Mouse (Mus musculus): ENCODE results near the gene Ckap2l. TPM values are rescaled to one million over a fixed set of nuclear protein-coding genes. Genes with fewer than 3 reads are reported as not detected.

Ckap2l gene
- total RNA-seq, 1 experiment from 2014 or later: 0.47 TPM

DNA sequence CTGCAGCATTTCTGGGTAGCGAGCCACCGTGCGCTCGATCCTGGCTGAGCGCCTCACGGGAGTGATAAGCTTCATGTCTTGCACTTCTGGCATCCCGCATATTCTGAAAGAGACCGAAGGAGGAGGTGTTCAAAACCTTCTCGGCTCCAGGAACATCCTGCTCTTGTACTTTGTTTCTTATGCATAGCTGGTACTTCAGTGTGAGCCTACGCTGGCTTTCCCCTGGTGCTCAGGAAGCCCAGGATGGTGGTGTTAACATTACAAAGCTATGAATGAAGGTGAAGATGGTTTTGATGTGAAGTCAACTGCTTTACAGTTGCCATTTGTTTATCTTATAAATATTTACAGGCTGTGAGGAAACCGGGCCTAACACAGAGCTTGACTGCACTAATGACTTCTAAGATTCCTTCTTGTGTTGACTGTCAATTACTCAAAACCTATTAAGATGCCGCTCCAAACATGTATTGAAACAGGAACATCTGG is 27.8 kb downstream of the Ckap2l start:
- ATAC-seq (ENCODE audit: extremely low read depth, insufficient number of reproducible peaks, low FRiP score, poor library complexity, severe bottlenecking): no peak

DNA sequence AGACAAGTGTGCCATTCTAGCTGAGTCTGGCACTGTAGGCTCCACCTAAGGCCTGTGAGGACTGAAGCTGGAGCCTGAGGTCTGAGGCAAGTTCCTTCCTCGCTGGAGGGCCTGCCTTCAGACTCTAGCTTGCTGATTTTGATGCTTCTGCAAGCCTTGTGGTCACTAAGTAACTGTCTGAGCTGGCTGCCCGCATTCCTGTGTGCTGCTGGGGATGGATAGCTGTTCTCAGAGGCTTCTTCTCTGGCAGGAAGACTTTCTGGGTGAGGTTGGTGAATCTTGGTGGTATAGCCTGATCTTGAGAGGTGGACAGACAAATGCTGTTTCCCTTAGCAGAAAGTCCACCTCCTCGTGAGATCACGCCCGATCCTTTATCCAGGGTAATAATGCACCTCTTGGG is 29.3 kb downstream of the Ckap2l start:
- ATAC-seq (ENCODE audit: extremely low read depth, insufficient number of reproducible peaks, low FRiP score, poor library complexity, severe bottlenecking): no peak

DNA sequence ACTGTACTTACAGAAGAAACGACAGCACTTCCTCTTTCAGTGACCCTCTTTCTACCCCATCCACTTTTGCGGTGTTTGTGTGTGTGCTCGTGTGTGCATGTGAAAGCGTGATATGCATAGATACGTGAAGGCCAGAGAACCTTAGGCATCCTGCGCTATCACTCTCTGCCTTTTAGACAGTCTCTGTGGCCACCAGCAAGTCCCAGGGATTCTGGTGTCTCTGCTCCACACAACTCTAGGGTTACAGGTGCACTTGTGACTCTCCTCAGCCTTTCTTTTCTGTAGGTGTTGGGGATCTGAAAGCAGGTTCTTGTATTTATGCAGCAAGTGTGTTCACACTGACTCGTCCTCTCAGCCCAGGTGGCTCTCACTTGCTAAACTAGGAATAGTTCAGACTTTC is 31.7 kb downstream of the Ckap2l start:
- no peak for ATAC-seq (ENCODE audit: extremely low read depth, insufficient number of reproducible peaks, low FRiP score, poor library complexity, severe bottlenecking)

DNA sequence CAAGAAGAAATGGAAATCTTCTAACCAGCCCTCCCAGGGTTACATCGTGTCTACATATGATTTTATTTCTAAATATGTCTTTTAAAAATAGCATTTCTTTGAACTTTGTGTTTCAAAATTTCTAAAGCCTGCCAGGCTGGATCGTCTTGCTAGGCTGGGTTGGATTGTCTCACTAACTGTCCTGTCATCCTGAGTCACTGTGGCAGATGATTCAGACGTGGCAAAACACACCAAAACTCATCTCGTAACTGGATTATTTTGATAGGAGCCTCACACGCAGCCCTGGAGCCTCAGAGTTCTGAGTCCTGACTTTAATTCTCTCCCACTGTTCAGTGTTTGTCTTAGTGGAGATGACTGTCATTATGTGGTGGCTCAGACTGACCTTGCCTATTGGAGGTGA is 33.9 kb downstream of the Ckap2l start:
- ATAC-seq (ENCODE audit: extremely low read depth, insufficient number of reproducible peaks, low FRiP score, poor library complexity, severe bottlenecking): no peak

DNA sequence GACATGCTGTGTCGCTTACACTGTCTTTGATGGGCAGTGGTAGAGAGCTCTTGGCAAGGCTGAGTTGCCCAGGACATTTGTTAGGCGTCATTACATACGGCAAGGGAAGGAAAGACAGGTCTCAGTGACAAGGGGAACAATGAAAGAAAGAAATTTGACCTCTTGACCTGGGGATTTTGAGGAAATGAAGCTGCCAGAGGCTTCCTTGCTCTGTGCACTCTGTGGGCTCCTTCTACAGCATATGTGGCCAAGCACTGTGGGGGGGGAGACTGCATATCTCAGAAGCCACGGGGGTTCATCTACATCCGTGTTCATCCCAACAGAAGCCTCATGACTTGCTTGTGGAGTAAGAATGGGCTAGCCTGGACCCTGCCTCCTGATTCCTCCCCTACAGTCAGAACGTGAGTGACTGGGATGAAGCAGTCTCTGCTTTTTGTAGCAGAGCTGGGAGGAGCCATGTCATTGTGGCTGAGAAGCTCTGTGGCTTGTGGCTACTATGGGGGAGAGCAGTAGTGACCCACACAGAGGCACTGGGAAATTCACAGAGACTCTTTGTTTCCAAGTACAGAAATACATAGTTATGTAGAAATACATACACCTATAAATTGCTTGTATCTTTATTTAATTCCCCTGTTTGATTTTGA is 35.7 kb downstream of the Ckap2l start:
- ATAC-seq (ENCODE audit: extremely low read depth, insufficient number of reproducible peaks, low FRiP score, poor library complexity, severe bottlenecking): no peak

DNA sequence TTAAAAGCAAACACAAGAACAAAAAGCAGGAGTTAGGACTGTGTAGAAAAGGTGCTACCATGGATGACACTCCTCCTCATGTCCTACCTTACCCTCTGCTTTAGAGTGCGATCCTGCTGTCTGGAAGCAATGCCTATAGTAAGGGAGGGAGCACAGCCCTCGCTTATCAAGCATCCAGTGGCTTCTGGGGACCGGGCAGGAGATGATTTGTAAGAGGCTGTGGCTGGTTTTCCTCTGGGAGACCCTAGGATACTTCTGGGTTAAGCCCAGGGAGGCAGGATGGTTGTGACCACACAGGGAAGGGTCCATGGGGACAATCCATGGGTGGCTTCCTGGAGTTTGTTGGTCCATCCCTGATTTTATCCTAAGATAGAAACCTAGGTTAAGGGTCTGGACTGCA is 36.4 kb downstream of the Ckap2l start:
- no peak for ATAC-seq (ENCODE audit: extremely low read depth, insufficient number of reproducible peaks, low FRiP score, poor library complexity, severe bottlenecking)

DNA sequence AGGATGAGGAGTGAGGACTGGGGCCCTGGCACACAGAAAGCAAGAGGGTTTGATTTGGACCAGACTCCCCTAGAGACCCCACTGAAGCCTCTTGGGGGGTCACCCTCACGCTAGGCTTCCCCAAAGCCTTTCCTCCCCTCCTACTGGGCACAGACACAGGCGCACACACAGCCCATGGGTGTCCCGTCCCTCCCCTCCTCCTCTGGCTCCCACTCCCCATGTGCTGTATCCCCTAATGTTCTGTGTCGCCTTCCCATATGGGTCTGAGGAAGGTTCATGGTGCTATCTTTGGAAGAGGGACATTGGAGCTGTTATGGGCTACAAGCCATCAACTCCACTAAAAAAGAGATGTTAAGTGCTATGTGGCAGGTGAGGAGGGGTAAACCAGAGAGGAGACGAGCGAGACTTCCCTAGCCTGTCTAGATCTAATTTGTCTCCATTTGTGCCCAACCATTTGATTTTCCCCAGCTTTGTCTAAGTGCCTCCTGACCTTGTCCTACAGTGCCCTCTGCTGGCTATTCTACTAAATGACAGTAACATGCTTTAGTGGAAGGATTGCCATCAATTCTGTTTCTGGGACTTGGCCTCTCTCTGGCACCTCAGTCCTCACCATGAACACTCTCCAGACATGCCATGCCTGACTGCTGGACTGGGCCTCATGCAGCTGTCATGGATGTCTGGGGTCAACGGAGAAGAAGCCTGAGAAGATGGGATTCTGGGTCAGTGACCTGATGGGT is 38.4 kb downstream of the Ckap2l start:
- ATAC-seq (ENCODE audit: extremely low read depth, insufficient number of reproducible peaks, low FRiP score, poor library complexity, severe bottlenecking): peak; percentile 74; the same call in 1 of the 2 replicates

DNA sequence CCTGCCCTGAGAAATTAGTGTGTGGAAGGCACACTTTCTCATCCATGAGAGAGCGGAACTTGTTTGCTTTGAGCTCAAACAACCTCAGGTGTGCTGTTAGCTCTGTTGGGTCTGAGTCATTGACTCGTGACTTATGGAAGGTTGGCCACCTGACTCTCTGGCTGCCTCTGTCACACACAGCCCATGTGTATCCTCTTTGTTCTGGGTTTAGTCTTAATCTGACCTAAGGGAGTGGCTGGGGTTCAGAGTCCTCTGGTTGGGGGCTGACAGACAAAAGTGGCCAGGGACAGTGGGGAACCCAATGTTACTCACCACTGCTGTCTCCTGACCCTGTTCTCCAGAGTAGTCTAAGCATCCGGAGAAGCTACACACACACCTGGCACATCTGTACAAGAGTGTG is 39.0 kb downstream of the Ckap2l start:
- no peak for ATAC-seq (ENCODE audit: extremely low read depth, insufficient number of reproducible peaks, low FRiP score, poor library complexity, severe bottlenecking)

DNA sequence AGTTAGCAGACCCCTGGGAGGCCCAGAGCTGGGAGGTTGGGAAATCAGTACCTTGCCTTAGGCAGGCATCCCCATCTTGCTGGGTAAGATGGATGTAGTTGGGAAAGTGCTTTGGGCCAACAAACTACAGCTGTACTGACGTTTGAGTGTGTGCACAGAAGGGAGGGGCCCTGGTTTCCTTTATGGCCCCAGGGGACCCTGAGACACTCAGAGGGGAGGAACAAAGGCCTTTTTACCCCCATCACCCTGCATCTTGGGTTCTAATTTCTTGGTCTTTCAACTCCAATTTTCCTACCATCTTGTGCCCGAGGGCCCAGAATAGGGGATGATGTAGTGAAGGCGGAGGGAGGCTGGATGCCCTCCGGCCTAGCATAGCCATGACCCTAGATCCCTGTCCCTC is 41.0 kb downstream of the Ckap2l start:
- ATAC-seq (ENCODE audit: extremely low read depth, insufficient number of reproducible peaks, low FRiP score, poor library complexity, severe bottlenecking): peak; percentile 54

DNA sequence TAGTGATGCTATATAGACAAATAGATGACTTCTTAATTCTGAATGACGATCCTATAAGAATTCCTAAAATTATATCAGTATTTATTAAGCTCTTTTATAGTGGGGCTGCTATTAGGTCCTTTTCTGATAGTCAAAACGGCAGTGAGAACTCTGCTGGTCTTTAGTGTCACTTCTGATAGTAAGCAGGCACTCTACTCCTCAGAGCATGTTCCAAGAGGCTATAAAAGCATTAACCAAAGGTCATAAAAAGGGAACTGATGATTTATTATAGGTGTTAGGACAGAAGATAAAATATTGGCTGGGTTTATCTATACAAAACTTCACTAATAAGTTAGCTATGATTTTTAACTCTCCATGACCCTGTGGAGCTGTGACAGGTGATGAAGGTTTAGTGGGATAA is 42.9 kb downstream of the Ckap2l start:
- no peak for ATAC-seq (ENCODE audit: extremely low read depth, insufficient number of reproducible peaks, low FRiP score, poor library complexity, severe bottlenecking)

DNA sequence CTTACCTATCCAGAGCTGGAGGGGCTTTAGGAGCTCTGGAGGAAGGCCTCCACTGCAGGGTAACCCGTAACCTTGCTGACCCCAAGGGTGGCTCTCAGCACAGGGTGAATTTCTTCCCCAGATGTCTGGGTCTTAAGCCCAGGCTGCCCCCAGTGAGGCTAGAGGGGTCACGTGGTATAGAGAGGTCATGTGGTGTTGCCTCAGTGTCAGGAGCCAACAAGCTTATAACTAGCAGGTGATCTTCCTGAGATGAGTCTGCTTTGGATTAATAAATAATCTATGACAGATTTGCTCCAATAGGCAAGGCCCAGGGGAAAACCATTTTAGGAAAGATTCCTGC is 43.4 kb downstream of the Ckap2l start:
- ATAC-seq (ENCODE audit: extremely low read depth, insufficient number of reproducible peaks, low FRiP score, poor library complexity, severe bottlenecking): no peak

DNA sequence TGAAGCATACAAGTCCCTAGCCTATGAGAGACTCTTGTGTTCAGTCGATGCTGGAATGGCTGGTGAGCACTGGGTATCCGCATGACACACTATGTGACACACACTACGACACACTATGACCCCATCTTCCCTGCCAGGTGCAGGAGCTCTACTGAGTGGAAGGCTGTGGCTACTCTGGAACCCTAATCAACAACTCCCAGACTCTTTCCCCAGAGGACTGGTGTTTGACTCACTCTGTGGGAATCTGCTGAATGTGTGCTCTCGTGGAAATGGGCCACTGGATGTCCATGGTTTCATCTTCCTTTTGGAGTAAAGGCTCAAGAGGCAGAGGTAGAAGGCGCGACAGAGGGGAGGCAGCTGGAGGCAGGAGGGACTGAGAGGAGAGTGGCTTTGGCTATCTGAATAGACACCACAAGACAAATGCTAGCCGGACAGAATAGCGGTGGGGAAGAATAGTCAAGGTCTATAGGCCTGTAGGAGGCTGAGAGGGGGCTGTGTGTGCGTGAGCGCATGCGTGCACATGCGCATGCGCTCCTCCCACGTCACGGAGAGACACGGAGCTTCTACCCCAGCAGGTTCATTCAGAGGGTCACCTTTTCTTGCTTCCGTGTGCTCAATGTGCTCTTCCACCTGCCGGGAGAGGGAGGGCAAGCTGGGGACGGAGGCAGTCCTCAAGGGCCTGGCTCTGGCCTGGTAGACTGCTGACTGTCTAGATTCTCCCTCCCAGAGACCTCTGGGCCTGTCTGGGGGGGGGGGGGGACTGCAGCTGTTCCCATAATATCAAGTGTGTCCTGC is 44.0 kb downstream of the Ckap2l start:
- ATAC-seq (ENCODE audit: extremely low read depth, insufficient number of reproducible peaks, low FRiP score, poor library complexity, severe bottlenecking): no peak

DNA sequence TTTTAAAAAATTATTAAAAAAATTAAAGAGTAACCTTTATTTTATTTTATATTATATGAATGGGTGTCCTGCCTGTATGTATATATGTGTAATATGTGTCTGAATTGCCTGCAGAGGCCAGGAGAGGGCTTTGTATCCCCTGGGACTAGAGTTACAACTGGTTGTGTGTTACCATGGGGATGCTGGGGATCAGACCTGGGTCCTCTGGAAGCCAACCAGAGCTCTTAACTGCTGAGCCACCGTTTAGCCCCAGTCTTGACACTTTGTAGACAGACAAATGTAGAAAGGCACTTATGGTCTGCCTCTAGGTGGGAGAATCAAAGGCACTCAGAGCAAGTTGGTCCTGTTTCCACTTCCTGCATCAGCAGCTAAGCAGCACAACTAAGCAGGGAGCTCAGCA is 47.7 kb downstream of the Ckap2l start:
- no peak for ATAC-seq (ENCODE audit: extremely low read depth, insufficient number of reproducible peaks, low FRiP score, poor library complexity, severe bottlenecking)

DNA sequence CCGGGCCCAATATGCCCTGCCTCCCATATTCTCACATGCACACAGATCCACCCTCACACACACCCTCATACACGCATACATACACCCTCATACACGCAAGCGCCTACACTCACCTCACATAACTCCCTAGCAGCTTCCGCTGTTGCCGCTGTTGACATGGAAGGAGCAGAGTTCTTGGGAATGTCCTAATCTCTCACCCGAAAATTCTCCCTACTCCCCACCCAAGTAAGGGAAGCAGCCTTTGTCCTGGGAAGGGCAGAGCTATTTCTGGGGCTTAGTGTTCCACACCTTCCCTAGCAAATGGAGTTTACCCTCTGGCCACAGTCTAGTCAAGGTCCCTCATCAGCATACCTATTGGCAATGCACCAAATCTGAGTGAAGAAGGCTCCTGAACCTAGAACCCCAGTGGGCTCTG is 49.3 kb downstream of the Ckap2l start:
- no peak for ATAC-seq (ENCODE audit: extremely low read depth, insufficient number of reproducible peaks, low FRiP score, poor library complexity, severe bottlenecking)

DNA sequence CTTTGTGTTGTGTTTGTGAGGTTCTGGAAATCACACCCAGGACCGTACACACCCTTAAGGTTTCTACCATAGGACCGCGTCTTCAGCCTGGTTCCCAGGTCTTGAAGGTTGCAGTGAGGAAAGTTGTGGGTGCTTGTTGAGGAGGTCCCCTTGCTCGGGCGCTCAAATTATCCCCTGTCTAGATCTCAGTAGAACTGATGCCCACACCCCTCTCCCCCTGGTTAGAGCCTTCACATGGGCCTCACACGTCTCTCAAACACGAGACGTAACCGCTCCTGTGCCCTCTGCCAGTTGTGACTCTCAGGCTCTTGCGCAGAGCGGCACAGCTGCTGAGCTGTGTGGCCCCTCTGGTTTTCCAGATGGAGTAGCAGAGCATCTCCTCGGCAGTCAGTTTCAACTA is 50.1 kb downstream of the Ckap2l start:
- no peak for ATAC-seq (ENCODE audit: extremely low read depth, insufficient number of reproducible peaks, low FRiP score, poor library complexity, severe bottlenecking)

DNA sequence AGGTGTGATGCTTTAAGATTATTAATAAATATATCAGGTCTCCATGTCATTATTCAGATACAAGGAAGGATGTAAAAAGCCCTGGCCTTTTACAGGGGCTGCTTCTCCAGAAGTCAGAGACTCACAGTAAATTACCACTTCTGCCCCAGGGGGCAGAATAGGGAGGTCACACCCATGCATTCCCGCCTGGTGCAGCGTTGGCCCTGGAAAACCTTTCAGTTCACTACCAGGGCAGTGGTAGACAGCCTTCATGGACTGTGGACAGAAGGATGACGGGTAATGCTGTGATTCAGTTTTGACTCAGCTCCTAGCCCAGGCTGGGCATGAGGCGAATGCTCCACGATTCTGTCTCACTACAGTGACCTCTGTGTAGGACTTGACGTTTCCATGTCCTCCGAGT is 50.6 kb downstream of the Ckap2l start:
- ATAC-seq (ENCODE audit: extremely low read depth, insufficient number of reproducible peaks, low FRiP score, poor library complexity, severe bottlenecking): no peak

DNA sequence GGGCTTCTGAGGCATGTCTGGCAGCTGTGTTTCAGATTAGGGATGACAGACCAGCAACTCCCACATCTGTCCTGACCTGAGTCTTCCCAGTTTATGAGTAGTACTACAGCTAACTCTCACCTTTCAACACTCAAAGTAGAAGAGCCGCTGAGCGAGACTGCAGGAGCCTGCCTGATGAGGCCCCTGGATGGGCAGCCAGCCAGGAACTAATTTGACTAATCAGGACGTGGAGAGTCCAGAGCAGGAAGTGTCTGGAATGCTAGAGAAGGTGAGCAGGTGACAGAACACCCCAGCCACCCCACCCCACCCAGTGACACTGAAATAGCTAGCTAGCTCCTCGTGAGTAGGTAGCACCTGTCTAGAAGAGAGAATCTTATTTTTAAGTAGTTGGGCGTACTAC is 51.4 kb downstream of the Ckap2l start:
- no peak for ATAC-seq (ENCODE audit: extremely low read depth, insufficient number of reproducible peaks, low FRiP score, poor library complexity, severe bottlenecking)

DNA sequence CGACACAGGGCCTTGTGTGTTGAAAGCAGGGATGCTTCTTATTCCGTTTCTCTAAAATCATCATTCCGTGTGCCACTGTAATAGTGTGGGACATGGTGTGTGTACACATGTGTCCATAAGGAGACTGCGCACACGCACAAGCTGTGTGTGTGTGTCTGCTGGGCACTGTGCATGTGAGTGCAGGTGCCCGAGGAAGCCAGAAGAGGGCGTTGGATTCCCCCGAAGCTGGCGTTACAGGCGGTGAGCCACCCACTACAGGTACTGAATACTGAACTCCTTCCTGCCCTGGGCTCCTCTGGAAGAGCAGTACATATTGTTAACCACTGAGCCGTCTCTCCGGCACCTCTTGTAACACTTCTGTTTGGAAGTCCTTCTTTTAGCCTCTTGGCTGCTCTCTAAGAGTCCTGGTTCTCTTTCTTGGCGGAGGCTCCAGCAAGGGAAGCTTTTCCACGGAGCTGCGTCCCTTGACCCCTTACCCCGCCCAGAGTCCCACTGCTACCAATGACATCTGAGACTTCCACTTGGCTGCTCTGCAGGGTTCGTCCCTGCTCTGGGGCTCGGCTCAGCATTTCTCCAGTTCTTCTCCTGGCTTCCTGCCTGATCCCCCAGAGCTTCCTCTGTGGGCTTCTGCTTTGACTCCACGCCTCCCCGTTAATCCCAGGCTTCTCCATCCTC is 52.4 kb downstream of the Ckap2l start:
- no peak for ATAC-seq (ENCODE audit: extremely low read depth, insufficient number of reproducible peaks, low FRiP score, poor library complexity, severe bottlenecking)

DNA sequence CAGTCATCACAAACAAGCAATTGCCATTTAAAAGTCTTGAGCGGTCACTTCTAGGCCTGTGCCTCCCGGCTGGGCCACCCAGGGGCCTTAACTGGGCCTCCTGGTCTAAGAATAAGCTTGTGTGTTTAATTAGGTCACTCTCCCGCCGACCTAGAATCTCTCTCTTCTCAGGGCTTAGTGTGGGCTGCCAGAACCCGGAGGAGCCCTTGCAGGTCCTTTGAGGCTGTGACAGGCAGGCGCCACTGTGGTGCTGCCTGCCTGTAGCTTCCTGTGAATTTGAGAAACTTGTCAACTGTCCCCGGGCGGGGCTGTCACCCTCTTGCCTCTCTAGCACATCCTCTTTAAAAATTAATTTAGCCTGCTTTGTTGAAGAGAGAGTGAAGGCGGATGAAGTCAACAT is 53.2 kb downstream of the Ckap2l start:
- no peak for ATAC-seq (ENCODE audit: extremely low read depth, insufficient number of reproducible peaks, low FRiP score, poor library complexity, severe bottlenecking)

DNA sequence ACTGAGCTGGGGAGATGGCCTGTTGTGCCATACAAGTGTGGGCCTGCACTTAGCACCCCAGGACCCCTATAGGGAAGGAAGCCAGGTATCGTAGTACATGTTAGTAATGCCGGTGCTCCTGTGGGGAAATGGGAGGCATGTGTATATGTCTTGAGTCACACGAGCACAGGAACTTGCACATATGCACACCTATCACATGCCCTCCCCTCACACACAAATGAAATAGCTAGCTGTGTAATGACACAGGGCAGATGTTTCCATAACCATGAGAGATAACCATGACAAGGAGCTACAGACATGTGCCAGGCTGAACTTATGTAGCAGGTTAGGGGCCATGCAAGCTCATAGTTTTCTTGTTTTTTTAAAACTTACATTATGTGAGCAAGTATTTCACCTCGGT is 54.0 kb downstream of the Ckap2l start:
- no peak for ATAC-seq (ENCODE audit: extremely low read depth, insufficient number of reproducible peaks, low FRiP score, poor library complexity, severe bottlenecking)
